Mouse (Mus musculus) heart, postnatal 4 days (tissue): ENCODE measurements at regions not wholly inside any gene's neighbourhood (a gene's known extent, or its start where the extent isn't known, plus 50 kb on each side); places are given as distances from the start of the nearest gene placed in this dataset.

ENCODE experiments used
- DNase-seq: peaks from one replicate; pipeline ENCODE4 v3.0.0; 2021

DNA sequence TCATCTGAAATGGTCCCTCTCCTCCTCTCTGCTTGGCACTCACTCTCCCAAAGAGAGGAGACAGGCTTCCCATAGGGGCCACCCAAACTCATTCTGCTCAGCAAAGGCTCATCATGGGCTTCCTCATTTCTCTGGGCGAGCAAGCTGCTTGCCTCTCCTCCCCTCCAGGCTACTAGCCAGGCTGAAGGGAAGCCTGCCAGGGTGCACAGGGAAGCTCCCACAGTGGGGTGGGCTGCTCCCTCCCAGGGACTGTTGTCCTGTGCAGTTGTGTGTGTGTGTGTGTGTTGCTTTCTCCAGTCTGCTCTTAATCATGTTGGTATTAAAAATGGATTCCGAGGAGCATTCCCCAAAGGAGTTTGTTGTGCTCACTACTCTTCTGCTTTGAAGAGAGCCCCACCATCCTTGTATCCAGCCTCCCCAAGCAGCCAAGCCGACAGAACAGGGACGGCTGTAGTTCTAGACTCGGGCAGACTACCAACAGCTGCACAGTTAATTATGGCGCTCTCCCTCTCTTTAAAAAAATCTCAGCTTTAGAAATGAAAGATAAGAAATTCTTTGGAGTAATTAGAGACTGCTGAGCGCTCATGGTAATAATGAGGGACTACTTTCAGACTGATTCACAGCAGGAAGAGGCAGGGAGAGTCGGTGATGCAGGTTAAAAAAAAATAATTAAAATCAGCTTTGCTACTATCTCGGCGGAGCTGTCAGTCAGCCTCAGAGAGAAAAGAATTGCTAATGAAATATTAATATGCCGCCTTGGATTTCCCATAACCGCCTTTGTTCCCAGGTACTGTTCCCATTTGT, 417.0 kb downstream of the Cmpk2 start:
- DNase-seq = peak; percentile 69

DNA sequence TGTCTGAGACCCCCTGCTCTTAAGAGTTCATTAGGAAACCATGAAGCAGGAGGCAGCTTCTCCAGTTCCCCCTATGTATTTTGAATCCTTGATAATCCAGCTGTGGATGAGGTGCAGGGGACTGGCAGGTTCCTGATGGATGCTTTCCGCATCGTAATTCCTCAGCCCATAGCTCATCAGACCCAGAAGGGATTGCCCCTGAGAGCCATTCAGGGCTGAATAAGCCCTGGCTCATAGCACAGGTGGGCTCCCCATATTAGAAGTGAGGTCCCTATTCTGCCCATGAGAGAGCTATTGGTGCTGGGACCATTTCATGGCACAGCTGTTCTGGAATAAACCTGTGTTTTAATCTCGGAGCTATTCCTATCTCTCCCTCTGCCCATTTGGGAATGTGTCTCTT, 416.1 kb downstream of the Cmpk2 start:
- no peak for DNase-seq

DNA sequence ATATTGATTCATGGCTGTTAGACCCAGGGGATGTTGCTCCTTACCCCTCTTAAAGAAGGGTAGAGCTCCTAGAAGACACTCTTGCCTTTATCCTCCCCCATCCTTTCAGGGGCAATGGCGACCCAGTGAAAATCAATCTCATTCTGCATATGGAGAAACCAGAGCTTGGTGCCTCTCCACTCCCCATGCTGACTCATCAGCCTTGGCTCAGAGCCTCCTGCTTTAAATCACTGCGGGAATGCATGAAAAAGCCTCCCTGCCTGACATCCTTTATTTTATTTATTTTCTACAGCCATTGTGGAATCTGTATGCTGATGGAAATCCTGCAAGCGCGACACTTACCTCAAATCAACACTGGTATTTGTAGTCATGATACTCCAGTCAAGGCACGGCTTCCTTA, 415.2 kb downstream of the Cmpk2 start:
- peak; percentile 10 for DNase-seq

DNA sequence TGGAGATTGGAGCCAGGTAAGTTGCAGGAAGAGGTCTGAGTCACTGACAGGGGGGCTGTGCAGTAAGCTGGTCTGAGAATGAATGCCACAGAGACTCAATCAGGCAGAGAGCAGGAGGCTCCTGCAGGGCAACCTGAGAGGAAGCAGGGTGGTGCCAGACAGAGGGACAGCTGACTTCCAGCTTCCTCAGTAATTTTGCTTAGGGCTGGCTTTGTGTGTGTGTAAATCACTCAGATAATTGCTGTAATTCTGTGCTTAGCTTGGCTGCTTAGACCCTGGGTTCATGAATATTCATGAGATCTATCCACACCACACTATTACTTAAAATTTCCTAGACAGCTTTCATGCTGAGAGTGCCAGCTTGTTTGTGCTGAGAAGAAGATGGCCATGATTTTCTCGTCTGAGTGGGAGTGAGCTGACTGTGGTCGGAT, 408.7 kb downstream of the Cmpk2 start:
- DNase-seq = no peak

DNA sequence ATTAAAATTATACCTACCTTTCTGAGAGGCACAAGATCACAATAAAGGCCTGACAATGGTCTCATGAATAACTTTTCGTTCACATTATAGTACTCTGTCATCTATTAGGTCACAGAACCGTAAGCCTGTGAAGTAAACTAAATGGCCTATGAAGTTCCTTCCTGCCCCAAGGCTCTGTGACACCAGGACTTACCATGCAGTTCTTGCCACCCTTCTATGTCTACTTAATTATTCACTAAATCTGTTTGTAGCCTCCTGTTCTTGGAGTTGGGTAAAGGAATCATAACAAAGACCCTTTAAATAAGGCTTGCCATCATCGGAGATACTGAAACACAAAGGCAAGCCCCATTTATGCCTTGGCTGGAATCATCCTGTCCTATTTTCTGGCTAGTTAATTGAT, 408.3 kb downstream of the Cmpk2 start:
- DNase-seq = no peak

DNA sequence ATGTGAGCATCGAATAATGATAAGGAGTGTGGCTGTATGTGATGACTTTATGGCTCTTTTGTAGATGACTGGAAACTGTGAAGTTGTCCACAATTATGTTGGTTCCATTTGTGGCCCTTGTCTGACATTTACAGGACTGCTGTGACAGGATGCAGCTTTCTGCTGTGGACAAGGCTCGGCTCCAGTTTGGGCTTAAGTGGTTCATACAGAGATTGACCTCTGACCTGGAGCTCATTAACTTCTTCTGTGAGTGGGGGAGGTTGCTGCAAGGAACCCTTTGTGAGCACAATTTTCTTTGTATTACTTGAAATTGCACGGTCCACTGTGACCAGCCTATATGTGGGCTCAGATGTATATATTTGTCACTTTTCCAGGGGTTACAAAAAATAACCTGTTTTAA, 403.5 kb downstream of the Cmpk2 start:
- DNase-seq = no peak

DNA sequence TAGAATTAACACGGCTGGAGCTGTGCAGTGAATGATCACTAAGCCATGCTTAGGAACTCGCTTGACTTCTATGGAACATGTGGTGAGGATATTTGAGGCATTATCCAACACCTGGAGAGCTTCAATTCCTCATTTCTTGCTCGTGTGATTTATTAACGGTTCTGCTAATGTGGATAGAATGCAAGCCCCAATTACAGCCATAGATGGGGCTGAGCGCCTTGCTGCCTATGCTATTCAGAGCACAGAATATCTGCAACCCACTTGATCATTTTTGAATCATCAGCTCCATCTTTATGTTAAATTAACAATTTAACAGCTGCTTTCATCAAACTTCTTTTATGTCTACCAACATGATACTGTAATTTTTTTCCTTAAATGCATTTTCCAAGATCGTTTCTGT, 398.7 kb downstream of the Cmpk2 start:
- no peak for DNase-seq

DNA sequence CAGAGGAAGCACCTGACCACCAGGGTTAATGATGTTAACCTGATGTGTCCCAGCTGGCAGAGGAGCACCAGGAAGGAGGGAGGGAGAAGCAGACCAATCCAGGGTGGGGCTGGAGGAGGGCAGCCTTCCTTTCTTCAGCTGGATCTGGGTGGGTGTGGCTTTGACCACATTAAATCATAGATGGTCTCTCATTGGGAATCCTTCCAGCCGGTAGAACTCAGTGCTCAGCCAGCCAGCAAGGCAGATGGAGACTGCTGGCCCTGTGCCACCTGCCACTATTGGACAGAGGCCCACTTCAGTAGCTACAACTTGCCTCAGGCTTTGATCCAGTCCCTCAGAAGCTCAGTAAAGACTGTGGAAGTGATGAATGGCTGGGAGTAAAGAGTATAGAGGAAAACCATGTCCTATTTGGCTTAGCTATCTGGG, 386.1 kb downstream of the Cmpk2 start:
- peak; percentile 65 for DNase-seq

DNA sequence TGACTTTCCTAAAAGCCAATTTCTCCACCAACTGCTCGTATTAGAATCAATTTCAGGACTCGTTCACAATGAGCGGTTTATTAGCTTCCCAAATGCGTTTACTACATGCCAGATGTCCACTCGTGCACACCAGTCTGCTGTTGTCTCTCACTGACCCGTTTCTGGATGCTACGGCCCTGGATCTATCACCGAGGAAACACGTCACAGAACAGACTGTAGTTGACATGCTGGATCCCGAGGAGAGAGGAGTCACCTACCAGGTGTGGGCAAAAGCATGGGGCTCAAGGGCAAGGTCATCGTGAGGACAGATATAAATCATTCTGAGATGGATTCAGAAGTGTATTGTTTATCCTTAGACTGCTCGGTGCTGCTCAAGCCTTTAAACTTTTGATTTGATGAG, 375.9 kb downstream of the Cmpk2 start:
- DNase-seq = no peak

DNA sequence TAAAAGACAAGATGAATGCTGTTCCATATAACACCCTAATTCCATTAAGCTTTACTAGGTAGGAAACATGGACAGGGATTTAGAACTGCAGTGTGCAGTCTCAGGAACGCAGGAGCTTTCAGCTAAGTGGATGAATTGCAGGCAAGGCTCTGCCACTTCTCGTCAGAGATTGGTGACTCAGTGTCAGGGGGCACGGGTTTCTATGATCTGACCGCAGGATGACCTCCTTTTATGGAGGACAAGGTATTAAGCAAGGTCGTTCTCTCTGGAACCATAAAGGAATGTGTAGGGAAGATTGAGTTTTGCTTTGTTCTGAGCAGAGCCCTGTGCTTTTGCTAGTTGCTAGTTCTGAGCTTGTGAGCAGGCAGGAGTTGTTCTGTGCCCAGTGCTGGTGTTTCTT, 373.7 kb downstream of the Cmpk2 start:
- DNase-seq = no peak

DNA sequence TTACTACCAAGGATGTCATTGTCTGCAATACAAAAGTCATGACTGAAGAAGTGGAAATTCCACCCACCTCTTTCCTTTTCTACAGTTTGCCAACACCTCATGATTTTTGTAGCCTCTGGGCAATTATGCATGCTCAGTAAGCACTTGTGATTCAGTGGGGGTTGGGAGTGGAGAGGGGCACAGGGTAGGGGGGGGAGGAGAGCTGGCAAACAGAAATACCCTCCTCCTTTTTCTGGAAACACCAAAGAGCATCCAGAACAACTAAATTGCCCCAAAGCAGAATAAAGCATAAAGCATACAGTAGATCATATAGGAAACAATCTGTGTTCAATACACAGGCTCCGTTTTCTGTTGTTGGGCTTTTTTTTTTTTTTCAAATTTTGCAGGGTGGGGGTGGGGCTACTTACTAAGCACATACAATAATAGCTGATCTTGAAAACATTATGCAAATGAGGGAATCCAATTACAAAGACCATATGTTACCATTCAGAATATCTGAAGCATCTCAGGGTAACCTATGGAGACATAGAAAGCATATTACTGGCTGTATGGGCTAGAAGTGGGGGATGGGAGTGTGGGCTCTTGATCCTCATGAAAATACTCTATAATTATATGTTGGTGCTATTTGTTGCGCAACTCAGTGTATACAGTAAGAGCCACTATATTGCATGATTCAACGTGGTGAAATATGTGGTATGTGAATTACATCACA, 352.4 kb downstream of the Cmpk2 start:
- DNase-seq = no peak

DNA sequence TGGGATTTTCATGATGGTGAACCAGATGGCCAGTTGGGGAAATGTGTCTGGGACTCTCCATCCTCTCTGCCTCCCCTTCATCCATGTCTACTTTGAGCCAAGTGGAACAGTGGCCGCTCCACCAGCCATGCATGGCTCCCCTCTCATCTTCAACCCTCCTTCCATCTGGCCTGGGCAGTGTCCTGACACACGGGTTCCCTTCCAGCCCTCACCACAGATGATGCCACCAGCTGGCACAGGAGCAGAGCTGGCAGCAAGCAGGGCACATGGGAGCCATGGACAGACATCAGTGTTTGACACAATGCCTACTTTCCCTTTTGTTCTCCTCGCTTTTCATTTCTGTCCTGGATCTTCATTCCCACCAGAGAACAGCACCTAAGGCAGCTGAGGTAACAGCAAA, 348.9 kb downstream of the Cmpk2 start:
- no peak for DNase-seq

DNA sequence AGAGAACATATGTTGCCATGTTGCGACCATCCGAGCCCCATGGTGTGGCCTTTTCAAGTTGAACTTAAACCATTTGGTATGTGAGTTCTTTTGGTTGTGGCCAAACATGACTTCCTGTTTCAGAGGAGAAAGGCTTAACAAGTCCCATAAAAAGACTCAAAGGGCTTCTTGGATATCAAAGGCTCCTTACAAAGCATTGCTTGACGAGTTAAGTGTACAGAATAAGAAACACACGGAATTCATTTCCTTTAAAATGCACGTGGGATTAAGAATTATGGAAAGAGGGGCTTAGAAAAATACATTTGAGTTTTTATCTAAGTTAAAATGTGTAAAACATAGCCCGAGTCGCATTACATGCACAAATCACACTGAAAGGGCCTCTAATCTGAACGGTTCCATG, 346.8 kb downstream of the Cmpk2 start:
- DNase-seq = no peak

DNA sequence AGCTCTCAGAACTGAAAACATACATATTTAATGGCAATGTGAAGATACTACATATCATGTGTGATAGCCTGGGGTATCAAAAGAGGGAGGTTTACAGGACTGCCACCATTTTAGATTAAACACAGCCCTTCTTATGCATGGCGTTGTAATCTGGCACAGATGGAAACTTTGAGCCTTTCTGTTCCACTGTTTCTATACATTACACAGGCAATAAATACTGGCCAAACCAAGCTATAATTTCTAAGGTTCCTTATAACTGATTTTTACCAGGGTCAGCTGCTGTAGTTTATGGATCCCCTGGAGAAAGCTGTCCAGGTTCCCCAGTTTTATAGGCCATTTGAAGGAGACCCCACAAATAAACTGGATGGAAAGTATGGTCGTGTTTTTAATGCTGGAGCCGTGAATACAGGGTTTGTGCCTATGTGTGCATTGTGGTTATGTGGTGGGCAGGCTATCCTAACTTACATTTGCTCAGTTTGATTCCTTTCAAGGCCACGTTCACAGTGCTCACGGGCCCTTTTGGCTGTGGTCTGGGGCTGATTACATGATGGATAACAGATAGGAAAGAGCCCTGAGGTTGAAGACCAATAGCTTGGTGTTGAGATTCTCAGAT, 341.7 kb downstream of the Cmpk2 start:
- no peak for DNase-seq

DNA sequence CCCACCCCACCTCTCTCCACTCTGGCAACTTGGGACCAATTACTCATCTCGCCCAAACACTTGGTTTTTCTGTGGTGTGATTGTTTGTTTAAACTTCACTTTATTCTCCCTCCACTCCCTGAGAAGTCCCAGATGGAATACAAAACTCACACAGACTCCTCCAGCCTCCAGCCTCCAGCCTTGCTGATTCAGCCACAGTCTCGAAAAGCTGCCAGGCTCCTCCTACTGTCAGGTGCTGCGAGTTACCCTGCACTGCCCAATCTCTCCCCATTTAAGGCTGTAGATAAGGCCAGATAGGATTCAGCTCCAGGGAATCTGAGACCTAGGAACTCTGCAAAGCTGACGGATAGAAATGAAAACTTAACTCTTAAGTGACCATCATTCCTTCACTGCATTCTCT, 340.7 kb downstream of the Cmpk2 start:
- DNase-seq = no peak

DNA sequence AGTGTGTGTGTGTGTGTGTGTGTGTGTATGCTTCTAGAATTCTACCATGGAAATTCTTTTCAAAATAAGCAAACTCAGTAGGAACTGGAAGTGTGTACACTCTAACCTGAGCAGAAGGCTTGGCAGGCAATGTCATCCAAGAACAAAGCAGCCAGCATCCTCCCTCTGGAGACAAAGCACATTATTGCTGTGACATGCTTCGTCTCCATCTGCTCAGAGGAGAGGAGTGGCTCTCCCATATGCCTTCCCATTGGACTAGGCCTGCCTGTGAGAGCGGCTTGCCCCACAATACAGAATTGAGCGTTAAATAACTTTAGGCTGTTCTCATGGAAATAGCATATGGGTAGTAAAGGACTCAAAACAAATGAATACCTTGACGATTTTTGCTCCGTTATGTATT, 333.5 kb downstream of the Cmpk2 start:
- DNase-seq = no peak

DNA sequence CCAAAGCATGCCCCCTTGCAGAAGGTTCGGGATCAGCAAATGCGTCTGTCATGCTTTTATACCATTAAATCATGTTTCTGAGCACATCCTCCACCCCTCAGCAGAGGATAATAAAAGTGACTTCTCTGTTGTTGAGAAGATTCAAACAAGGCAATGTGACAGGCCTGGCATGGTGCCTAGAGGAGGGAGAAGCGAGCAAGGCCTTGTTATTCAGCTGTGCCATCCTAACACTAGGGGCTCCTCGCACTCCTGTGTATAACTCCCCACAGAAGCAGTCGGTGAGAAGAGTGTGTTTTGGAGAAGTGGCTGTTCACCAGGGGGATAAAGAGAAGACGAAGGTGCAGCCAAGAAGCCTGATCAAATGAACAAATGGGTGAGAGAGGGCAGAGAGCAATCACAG, 330.3 kb downstream of the Cmpk2 start:
- DNase-seq = no peak

DNA sequence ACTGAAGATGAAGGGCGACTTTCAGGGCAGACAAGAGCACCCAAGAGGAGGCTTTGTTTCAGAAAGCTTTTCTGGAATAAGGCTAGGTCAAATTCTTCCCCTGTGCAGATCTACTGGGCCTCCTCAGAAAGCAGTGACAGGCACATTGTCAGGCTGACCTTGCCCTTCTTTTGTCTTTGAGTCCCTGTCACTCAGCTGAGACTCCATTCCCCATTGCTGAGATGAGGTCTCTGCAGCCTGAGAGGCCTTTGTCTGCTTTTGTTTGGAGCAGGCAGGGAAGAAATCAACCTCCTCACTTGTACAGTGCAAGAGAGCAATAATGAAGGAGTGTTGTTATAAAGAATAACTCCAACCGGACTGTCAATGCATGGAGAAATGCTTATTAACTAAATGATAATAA, 327.4 kb downstream of the Cmpk2 start:
- DNase-seq = no peak

DNA sequence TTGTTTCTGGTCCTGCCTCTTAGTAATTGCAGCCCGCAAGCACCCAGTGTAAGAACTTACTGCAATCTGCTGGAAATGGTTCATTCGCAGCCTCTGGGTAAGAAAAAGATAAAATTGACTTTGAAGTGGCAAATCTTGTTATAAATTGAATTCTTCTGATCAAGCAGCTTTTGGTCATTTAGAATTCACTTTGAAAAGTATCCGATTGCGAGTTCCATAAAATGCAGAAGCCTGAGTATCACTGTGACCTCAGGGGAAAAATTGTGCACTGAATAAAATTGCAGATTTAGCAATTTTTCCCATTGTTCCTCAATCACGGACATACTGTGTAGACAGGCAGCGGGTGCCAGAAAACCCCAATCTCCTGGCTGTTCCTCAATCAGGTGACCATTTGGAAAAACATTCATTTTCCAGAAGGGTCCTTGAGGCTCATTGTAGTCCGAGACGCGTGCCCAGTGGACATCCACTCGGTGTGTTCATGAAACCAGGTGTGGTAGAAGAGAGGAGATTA, 320.4 kb downstream of the Cmpk2 start:
- no peak for DNase-seq

DNA sequence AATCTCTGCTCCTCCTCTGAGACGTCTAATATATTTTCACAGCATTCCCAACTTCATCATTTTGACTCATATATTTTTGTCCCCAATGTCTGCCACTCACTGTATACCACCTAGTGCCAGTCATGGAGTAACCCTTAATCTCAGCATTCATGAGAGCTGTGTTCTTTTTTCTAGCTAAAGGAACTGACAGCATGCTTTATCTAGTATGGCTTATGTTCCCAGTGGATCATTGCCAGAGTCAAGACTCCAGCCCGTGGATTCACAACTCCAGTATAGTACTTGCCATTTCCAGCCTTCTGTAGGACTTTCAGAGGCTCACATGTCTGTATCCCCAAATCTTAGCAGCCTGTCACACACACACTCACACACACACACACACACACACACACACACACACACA, 316.5 kb downstream of the Cmpk2 start:
- DNase-seq = no peak

DNA sequence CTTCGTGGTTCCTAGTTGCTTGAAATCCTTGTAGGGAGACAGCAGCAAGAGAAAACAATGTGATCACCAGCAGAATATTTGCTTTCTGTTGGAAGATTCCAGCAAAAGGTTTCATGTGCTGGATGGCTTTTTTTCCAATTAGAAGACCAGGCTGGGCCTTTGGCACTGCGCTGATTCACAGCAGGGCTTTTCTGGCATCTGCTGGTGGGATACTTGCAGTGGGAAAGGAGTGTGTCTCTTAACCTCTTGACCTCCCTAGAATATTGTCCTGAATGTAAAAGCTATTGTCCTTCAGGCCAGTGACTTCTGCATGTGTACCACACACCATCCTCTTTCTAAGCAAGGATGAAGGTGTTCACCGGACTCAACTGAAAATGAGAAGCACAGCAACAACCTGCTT, 315.4 kb downstream of the Cmpk2 start:
- no peak for DNase-seq

DNA sequence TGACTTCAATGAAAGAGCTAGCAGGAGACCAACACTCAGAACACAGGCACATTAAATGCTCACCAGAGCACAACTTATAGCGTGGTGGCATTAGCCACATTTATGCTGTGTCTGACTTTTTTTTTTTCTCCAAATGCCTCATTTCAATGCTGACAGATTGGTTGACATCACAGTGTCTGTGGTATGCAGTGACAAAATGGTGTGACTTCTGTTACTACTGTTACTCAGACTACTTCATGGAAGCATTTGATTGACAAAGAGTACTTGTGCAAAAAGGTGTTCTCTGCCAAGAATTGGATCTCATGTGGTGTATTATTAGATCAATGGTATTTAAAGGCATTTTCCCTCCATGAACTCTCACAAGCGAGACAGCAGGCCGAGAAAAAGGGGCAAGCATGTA, 314.8 kb downstream of the Cmpk2 start:
- DNase-seq = no peak

DNA sequence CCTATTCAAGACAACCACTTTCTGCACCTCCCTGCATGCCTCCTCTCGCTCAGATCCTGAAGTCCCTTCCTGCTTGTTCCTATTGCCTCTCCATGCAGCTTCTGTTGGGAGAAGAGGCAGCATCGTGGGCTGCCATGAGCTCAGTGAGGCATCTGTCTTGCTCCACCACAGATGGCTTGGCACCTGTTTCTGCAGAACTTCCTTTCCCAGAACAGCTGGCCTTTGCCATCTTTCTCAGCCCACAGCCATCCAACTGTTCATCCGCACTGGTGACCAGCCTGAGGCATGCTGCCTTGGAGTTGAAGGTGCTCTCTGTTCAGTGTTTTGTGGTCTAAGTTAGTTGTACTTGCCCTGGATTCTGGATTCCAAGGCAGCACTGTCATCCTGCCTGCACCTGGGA, 312.5 kb downstream of the Cmpk2 start:
- no peak for DNase-seq

DNA sequence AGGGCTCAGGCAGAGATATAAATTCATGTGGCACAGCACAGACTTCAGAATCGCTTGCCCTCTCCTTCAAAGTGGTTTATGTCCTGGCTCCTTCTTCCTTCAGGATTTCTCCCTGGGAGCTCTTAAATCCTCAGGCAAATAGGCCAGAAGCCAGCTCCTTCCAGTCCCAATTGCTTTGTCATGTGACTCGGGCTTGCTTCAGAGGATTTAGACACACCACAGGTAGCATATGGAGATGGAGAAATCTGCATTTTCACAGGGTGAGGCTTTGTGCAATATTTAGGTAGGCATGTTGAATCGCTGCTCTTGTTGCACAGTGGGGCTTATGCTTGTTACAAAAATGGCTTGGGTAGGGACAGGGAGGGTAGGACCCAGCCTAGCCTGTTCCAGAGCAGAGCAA, 309.8 kb downstream of the Cmpk2 start:
- DNase-seq = no peak
